8 mouse cellular contexts compared by ENCODE assay signal in the genomic region with DNA sequence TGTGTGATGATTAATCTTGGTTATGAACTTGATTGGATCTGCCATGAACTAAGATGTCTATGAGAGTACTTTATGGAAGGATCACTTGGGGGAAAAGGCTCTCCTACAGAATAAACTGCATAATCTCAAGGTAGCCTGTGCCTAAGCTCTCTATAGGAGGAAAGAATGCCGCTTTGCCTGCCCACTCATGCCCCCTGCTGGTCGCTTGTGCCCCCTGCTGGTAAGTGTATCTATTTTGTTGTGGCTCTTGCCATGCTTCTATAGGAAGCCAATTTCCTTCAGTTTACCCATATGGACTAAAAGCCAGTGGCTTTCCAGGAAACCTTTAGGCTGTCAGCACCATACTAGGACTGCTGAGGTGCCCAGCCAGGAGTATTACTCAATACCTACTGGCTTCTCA. TPM values are rescaled to one million over a fixed set of nuclear protein-coding genes. Genes with fewer than 3 reads are reported as not detected.
DNase-seq lines count a peak whose midpoint lies in the region; ATAC-seq and TF ChIP-seq lines count a peak whose summit lies in the region.

No protein-coding gene starts in this region.

- DNase-seq in cerebellum, postnatal 25 days, result peak; percentile 9 to 38
- DNase-seq in cerebellum, adult 18-20 months, result no peak
- DNase-seq in urinary bladder, postnatal 25 days (ENCODE audit: low spot score), result peak; percentile 12
- no peak for DNase-seq in urinary bladder, adult 2 months (ENCODE audit: low spot score)
- DNase-seq in forelimb bud, embryonic 11.5 days (ENCODE audit: low read depth, low spot score), result peak; percentile 12
- DNase-seq in lung, postnatal 0 days (ENCODE audit: low spot score), result peak; percentile 31
- DNase-seq in cerebellum, postnatal 36 days, result no peak

- peak; percentile 72 for TF ChIP-seq CTCF in lung, postnatal 0 days (IDR thresholded peaks at IDR 0.05)
- peak; percentile 73; the same call in 1 of the 2 replicates for TF ChIP-seq CTCF in testis, adult 2 months (IDR thresholded peaks at IDR 0.05; ENCODE audit: control insufficient read depth, insufficient read depth, insufficient replicate concordance, low read depth, low read length)

- H3K9me3 ChIP-seq in lung, postnatal 0 days (ENCODE audit: low read length), result no peaks in the 10 kb centered on the region

- no peaks in the 10 kb centered on the region for H3K4me1 ChIP-seq in lung, postnatal 0 days (ENCODE audit: insufficient read depth, low read depth, low read length)
- no peaks in the 10 kb centered on the region for H3K4me1 ChIP-seq in testis, adult 2 months (ENCODE audit: control insufficient read depth, insufficient read depth, low read length)

- H3K4me2 ChIP-seq in lung, postnatal 0 days (replicated peaks; ENCODE audit: low read depth, low read length), result no peak overlapping the region

- H3K36me3 ChIP-seq in lung, postnatal 0 days (ENCODE audit: insufficient read depth, low read length), result no peaks in the 10 kb centered on the region
- H3K36me3 ChIP-seq in testis, adult 2 months (ENCODE audit: control insufficient read depth, insufficient read depth, low read length), result no peaks in the 10 kb centered on the region

- ATAC-seq in lung, postnatal 0 days, result no peak

- H3K9ac ChIP-seq in lung, postnatal 0 days (replicated peaks; ENCODE audit: low read depth), result no peak overlapping the region

- no peak for TF ChIP-seq POLR2A in testis, adult 2 months (IDR thresholded peaks at IDR 0.05; ENCODE audit: control insufficient read depth, low read depth, low read length)

- no peak for TF ChIP-seq EP300 in lung, postnatal 0 days (IDR thresholded peaks at IDR 0.05)

- H3K4me3 ChIP-seq in lung, postnatal 0 days (ENCODE audit: low read depth, low read length), result no peak overlapping the region
- H3K4me3 ChIP-seq in testis, adult 2 months (ENCODE audit: control insufficient read depth, low read depth, low read length), result no peak overlapping the region

- H3K27me3 ChIP-seq in lung, postnatal 0 days (replicated peaks; ENCODE audit: insufficient read depth, low read length), result no peaks in the 10 kb centered on the region
- H3K27me3 ChIP-seq in testis, adult 2 months (ENCODE audit: control insufficient read depth, insufficient read depth, low read length), result no peaks in the 10 kb centered on the region

- no peak overlapping the region for H3K27ac ChIP-seq in lung, postnatal 0 days (ENCODE audit: low read length)
- no peak overlapping the region for H3K27ac ChIP-seq in testis, adult 2 months (ENCODE audit: control insufficient read depth, insufficient read depth, low read depth, low read length)

- 29% methylated on average over 2 of the region's 2 CpGs for WGBS in lung, postnatal 0 days

RNA-seq across cellular contexts. Expression of gene Eef1e1, which starts 9.7 kb away (rescaled TPM):
- polyA plus RNA-seq in urinary bladder, adult 2 months (2012; rRNA removed), result 11.3 and 11.4 TPM in 2 replicates
- 14.0 and 16.1 TPM in 2 replicates for polyA plus RNA-seq in lung, postnatal 0 days (2015; fragmentation: Nextera tagmentation; extraction: Ambion mirVana)
- 4.0 and 4.7 TPM in 2 replicates for polyA plus RNA-seq in testis, adult 2 months (2012; rRNA removed)

RNA-seq across cellular contexts. Expression of gene Bloc1s5, which starts 33.6 kb away (rescaled TPM):
- 7.3 and 7.5 TPM in 2 replicates for polyA plus RNA-seq in urinary bladder, adult 2 months (2012; rRNA removed)
- 13.6 and 15.8 TPM in 2 replicates for polyA plus RNA-seq in lung, postnatal 0 days (2015; fragmentation: Nextera tagmentation; extraction: Ambion mirVana)
- polyA plus RNA-seq in testis, adult 2 months (2012; rRNA removed), result 4.6 and 5.3 TPM in 2 replicates

Comparison
In these comparisons a context has a peak if more than half of its experiments do, and no peak if none do; other contexts are left out.
1. DNase-seq: peak in cerebellum, postnatal 25 days (2 of 2), urinary bladder, postnatal 25 days (single experiment), forelimb bud, embryonic 11.5 days (single experiment) and lung, postnatal 0 days (single experiment); none in cerebellum, adult 18-20 months (0 of 2), urinary bladder, adult 2 months (single experiment) and cerebellum, postnatal 36 days (0 of 2).